Mouse (Mus musculus): ENCODE measurements around the gene Map3k10. TPM values are rescaled to one million over a fixed set of nuclear protein-coding genes. Genes with fewer than 3 reads are reported as not detected.

Map3k10 gene
- polyA plus RNA-seq (2012) = 78.9 and 101 TPM in 2 replicates

GRCm38 (mm10) chr7:27674522-27675221 is at the start of gene Map3k10:
Map3k10 (minus strand) TSS chr7:27674598.
- no peak for TF ChIP-seq GATA1 (IDR thresholded peaks at IDR 0.05; ENCODE audit: low read length)

GRCm38 (mm10) chr7:27721951-27722350 is 47.6 kb upstream of the Map3k10 start:
- TF ChIP-seq GATA1 (IDR thresholded peaks at IDR 0.05; ENCODE audit: low read length) = no peak

- TF ChIP-seq GATA1 (IDR thresholded peaks at IDR 0.05; ENCODE audit: low read length) = no peak
Observed at GRCm38 (mm10) chr7:27710402-27710801, 36.0 kb upstream of the Map3k10 start.

GRCm38 (mm10) chr7:27696711-27697110 is 22.3 kb upstream of the Map3k10 start:
- TF ChIP-seq GATA1 (IDR thresholded peaks at IDR 0.05; ENCODE audit: low read length) = no peak

GRCm38 (mm10) chr7:27691076-27691475 is 16.7 kb upstream of the Map3k10 start:
- TF ChIP-seq GATA1 (IDR thresholded peaks at IDR 0.05; ENCODE audit: low read length) = no peak

GRCm38 (mm10) chr7:27688815-27689612 is 14.6 kb upstream of the Map3k10 start, which contains the start of gene Zfp607b:
Zfp607b (plus strand) TSS chr7:27689340.
- TF ChIP-seq GATA1 (IDR thresholded peaks at IDR 0.05; ENCODE audit: low read length) = no peak

GRCm38 (mm10) chr7:27688246-27688788 is 13.9 kb upstream of the Map3k10 start:
- TF ChIP-seq GATA1 (IDR thresholded peaks at IDR 0.05; ENCODE audit: low read length) = no peak

GRCm38 (mm10) chr7:27687836-27688235 is 13.4 kb upstream of the Map3k10 start:
- no peak for TF ChIP-seq GATA1 (IDR thresholded peaks at IDR 0.05; ENCODE audit: low read length)

- TF ChIP-seq GATA1 (IDR thresholded peaks at IDR 0.05; ENCODE audit: low read length) = no peak
Observed at GRCm38 (mm10) chr7:27687043-27687442, 12.6 kb upstream of the Map3k10 start.

- no peak for TF ChIP-seq GATA1 (IDR thresholded peaks at IDR 0.05; ENCODE audit: low read length)
Observed at GRCm38 (mm10) chr7:27685681-27686080, 11.3 kb upstream of the Map3k10 start.

GRCm38 (mm10) chr7:27685220-27685619 is 10.8 kb upstream of the Map3k10 start:
- TF ChIP-seq GATA1 (IDR thresholded peaks at IDR 0.05; ENCODE audit: low read length) = no peak

GRCm38 (mm10) chr7:27683218-27683617 is 8.8 kb upstream of the Map3k10 start:
- TF ChIP-seq GATA1 (IDR thresholded peaks at IDR 0.05; ENCODE audit: low read length) = no peak

GRCm38 (mm10) chr7:27675222-27675612 is 819 bp upstream of the Map3k10 start:
- TF ChIP-seq GATA1 (IDR thresholded peaks at IDR 0.05; ENCODE audit: low read length) = no peak

- TF ChIP-seq GATA1 (IDR thresholded peaks at IDR 0.05; ENCODE audit: low read length) = no peak
Observed at GRCm38 (mm10) chr7:27674195-27674521, 240 bp downstream of the Map3k10 start.

- no peak for TF ChIP-seq GATA1 (IDR thresholded peaks at IDR 0.05; ENCODE audit: low read length)
Observed at GRCm38 (mm10) chr7:27673575-27674131, 745 bp downstream of the Map3k10 start.

GRCm38 (mm10) chr7:27673064-27673574 is 1.3 kb downstream of the Map3k10 start:
- no peak for TF ChIP-seq GATA1 (IDR thresholded peaks at IDR 0.05; ENCODE audit: low read length)
